Mouse (Mus musculus) bone marrow macrophage, adult 2 months (primary cell): ENCODE measurements around the gene Carf. TPM values are rescaled to one million over a fixed set of nuclear protein-coding genes. Genes with fewer than 3 reads are reported as not detected.
A peak's percentile ranks its signal among the peaks of the same experiment; 100 is the strongest.

ENCODE experiments used
- H3K27ac ChIP-seq: 2 replicates; pipeline ENCODE4 v1.5.1; 2012; ENCODE audit warnings: low read depth, low read length; ENCODE audit not compliant: insufficient read depth
- H3K4me1 ChIP-seq: 2 replicates; pipeline ENCODE4 v1.6.1; 2012; ENCODE audit warnings: low read length; ENCODE audit not compliant: control insufficient read depth, insufficient read depth
- H3K4me3 ChIP-seq: 2 replicates; pipeline ENCODE4 v1.5.1; 2012; ENCODE audit warnings: mild to moderate bottlenecking, low read length, moderate library complexity; ENCODE audit not compliant: insufficient read depth
- CTCF ChIP-seq: IDR thresholded peaks from 2 replicates; pipeline ENCODE4 v1.5.1; 2012; ENCODE audit warnings: low read depth, mild to moderate bottlenecking, low read length, moderate library complexity
- POLR2A ChIP-seq: IDR thresholded peaks from 2 replicates; pipeline ENCODE4 v1.6.1; 2012; ENCODE audit warnings: mild to moderate bottlenecking, low read depth, low read length, borderline replicate concordance
- polyA plus RNA-seq: library from polyadenylated mRNA; stranded (reverse); fragments of >200 nt; gene quantifications from 2 replicates; pipeline ENCODE4 v1.2.4, GENCODE M21; 2012; ENCODE audit not compliant: missing spikeins, insufficient read depth, insufficient read length

Carf gene
- polyA plus RNA-seq, 1 experiment = 8.8 TPM

DNA sequence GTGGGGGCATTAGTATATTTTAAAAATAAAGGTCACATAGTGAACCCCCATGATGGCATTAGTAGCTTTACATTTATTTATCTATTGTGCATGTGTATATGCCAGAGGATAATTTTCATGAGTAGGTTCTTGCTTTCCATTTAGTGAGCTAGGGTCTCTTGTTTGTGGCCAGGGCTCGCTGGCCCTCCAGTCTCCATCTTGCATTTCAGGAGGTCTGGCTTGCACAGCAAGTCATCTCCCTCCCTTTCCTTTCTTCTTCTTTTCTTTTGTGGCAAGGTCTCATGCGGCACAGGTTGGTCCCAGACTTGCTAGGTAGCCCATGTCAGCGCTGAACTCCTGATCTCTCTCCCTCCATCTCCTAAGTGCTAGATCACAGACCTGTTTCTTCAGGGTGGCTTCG is 81.3 kb downstream of the Carf start:
- Histone ChIP-seq H3K4me1 (peaks cover 8% of the 10 kb centered on the region), H3K4me3 (peak overlapping the region; percentile 37), H3K27ac (no peak overlapping the region)
- TF ChIP-seq POLR2A = no peak
- no peak for TF ChIP-seq CTCF

DNA sequence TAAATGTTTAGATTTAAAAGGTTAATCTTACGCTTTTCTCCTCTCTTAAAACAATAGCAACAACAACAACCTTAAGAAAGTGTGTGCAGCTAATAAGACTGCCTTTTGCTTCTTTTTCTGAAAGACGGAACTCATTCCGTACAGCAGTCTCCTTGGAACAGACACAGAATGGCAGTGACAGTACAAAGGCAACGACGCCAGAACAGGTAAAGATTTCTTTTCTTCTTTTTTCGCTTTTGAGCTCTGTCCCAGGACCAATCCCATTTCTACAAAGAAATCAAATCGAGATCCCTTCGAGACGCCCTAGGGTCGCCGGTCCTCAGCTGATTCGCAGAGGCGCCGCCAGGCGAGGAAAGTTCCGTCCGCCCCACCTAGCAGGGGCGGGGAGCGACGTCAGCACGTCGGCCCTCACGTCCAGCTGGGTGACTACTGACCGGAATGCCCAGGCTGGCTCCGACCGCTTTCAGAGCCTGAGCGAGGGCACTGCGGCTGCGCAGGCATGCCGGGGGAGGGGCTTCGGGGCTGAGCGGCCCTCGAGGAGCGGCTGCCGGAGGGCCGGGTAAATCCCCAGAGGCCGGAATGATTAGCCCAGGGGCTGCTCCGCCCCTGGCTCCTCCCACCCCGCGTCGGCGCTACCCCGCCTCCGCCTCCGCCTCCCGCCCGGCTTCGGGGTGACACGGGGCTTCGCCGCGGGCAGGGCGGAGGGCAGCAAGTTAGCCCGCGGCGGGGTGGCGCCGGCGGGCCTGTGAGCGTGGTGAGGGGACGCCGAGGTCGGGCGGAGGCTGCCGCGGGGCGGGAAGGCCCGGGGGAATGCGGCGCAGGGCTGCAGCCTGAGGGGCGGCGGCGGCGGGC is 82.1 kb downstream of the Carf start, which contains the start of gene Nbeal1:
TSS of gene Nbeal1 (plus strand) at position 668 of the 852 bp plus-strand sequence.
- Histone ChIP-seq H3K27ac (peak within 1 kb of the TSS; percentile 53), H3K4me3 (peak within 1 kb of the TSS; percentile 97), H3K4me1 (peaks cover 5% of the 10 kb centered on the region)
- TF ChIP-seq POLR2A (no peak), CTCF (no peak)

DNA sequence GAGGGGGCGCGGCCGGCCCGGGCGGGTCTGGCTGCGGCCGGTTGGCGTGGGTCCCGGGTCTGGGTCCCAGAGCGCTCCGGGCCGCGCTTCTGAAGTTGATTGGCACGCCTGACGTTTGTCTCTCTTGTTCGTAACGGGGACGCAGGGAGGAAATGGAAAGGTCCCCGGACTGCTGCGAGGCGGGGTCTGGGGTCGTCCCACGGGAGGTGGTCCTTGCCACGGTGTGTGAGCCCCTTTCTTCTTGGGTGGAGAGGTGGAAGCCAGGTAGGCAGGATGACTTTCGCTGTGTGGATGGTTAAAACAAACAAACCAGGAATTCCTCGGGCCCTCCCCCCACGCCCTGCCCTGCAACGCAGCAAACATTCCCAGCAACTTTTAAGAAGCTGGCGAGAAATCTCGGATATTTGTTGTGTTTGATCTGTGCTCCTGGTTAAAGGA is 82.8 kb downstream of the Carf start:
- peak overlapping the region; percentile 97 for H3K4me3 ChIP-seq
- peak overlapping the region; percentile 48 for H3K27ac ChIP-seq
- TF ChIP-seq CTCF = no peak
- TF ChIP-seq POLR2A = no peak
- H3K4me1 ChIP-seq = peaks cover 5% of the 10 kb centered on the region

GRCm38 (mm10) chr1:60188454-60188853 is 90.4 kb downstream of the Carf start:
- Histone ChIP-seq H3K4me1 (peaks cover 6% of the 10 kb centered on the region), H3K4me3 (no peak overlapping the region), H3K27ac (no peak overlapping the region)
- TF ChIP-seq CTCF (no peak), POLR2A (no peak)

- no peak overlapping the region for H3K27ac ChIP-seq
- H3K4me3 ChIP-seq = no peak overlapping the region
- H3K4me1 ChIP-seq = no peaks in the 10 kb centered on the region
- TF ChIP-seq POLR2A = no peak
- no peak for TF ChIP-seq CTCF
Observed at GRCm38 (mm10) chr1:60196813-60197212, 98.8 kb downstream of the Carf start.

GRCm38 (mm10) chr1:60199006-60199405 is 101.0 kb downstream of the Carf start:
- TF ChIP-seq CTCF (no peak), POLR2A (no peak)
- H3K27ac ChIP-seq = no peak overlapping the region

More at GRCm38 (mm10) chr1:60199006-60199405, 101.0 kb downstream of the Carf start:
- Histone ChIP-seq H3K4me1 (no peaks in the 10 kb centered on the region), H3K4me3 (no peak overlapping the region)

Other genes starting within 250 kb of the Carf start
- 29.2 and 31.6 TPM in 2 replicates for gene Fam117b, start 185.2 kb upstream of the Carf start, polyA plus RNA-seq
- gene Ica1l, start 55.1 kb upstream of the Carf start, polyA plus RNA-seq = not detected in 2 replicates
- gene Wdr12, start 398 bp downstream of the Carf start, polyA plus RNA-seq = 12.9 and 13.1 TPM in 2 replicates
- 9.1 TPM in 2 replicates for gene Nbeal1, start 82.4 kb downstream of the Carf start, polyA plus RNA-seq
- 20.6 and 21.6 TPM in 2 replicates for gene Cyp20a1, start 245.1 kb downstream of the Carf start, polyA plus RNA-seq